Mouse (Mus musculus) lung, adult 2 months (tissue): Measurements from ENCODE around the gene Arhgef28. TPM values are rescaled to one million over a fixed set of nuclear protein-coding genes. Genes with fewer than 3 reads are reported as not detected.

Source experiments
- DNase-seq: peaks from one replicate; pipeline ENCODE4 v3.0.0; 2022
- H3K4me1 ChIP-seq: fragments of 200-500 bp; 2 replicates; pipeline ENCODE4 v1.6.1; 2011; ENCODE audit warnings: low read length; ENCODE audit not compliant: control insufficient read depth, insufficient read depth
- H3K4me3 ChIP-seq: fragments of 200-500 bp; replicated peaks from 2 replicates; pipeline ENCODE3; 2011; ENCODE audit warnings: low read depth, mild to moderate bottlenecking, control low read depth, low read length; ENCODE audit errors: extremely low read depth
- CTCF ChIP-seq: fragments of 200-500 bp; IDR thresholded peaks from 2 replicates; pipeline ENCODE4 v1.5.1; 2011; ENCODE audit warnings: mild to moderate bottlenecking, low read length, control low read depth; ENCODE audit not compliant: insufficient read depth
- POLR2A ChIP-seq: fragments of 200-500 bp; IDR thresholded peaks from 2 replicates; pipeline ENCODE4 v1.6.1; 2011; ENCODE audit warnings: low read depth, mild to moderate bottlenecking, control low read depth, low read length, borderline replicate concordance; ENCODE audit errors: extremely low read depth
- WGBS: fragments of 180-500 bp; shearing (Covaris S2); methylation state at CpG from one replicate; pipeline ENCODE4 v1.1.7; 2018; 5-methylcytosine and 5-hydroxymethylcytosine counted together
- polyA plus RNA-seq: library from polyadenylated mRNA; depleted of rRNA; stranded (reverse); fragments of >200 nt; gene quantifications from 2 replicates; pipeline ENCODE4 v1.2.3, GENCODE M21; 2012

The Arhgef28 gene
- polyA plus RNA-seq, 1 experiment, result 16.0 TPM

DNA sequence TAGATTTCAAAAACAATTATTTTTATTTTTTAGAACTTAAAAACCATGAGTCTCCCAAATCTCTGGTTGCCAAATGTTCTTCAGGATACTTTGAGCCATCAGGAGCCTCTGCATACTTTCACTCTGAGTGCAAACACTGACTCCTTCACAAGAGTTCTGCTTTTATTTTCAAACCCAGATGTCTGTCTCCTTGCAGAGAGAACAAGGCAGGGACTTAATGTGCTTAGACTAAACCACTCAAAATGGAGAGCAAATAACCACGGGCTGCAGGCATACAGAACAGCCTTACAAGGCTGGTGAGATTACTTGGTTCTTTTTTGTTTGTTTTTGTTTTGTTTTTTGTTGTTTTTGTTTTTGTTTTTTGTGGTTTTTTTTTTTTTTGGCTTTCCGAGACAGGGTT is 98.6 kb downstream of the Arhgef28 start:
- peaks cover 1% of the 10 kb centered on the region; the same call in 1 of the 2 replicates for H3K4me1 ChIP-seq
- no peak for DNase-seq
- TF ChIP-seq CTCF, result no peak
- no peak for TF ChIP-seq POLR2A
- whole genome bisulfite sequencing, result 57% methylated on average over 2 of the region's 2 CpGs
- H3K4me3 ChIP-seq, result no peak overlapping the region

DNA sequence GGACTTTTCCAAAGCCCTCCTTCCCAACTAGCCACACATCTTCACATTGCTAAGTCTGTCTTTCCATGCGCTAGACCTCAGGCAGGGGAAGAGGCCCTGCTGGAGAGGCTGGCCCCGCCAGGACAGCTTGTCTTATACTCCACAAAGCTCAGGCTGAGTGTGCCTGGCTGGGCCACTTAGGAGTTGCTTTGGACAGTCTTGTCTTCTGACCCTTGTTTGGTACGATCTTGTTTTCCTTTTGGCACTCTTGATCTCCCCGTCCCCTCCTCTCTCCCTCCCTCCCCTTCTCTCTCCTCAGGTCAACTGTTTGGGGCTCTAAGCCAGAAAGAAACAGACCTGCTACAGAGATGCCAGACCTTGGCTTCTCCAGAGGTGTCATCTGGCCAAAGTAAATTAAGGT is 110.3 kb downstream of the Arhgef28 start:
- TF ChIP-seq POLR2A (no peak), CTCF (no peak)
- no peak overlapping the region for H3K4me3 ChIP-seq
- DNase-seq, result no peak
- 53% methylated on average over 4 of the region's 4 CpGs for WGBS
- H3K4me1 ChIP-seq, result no peaks in the 10 kb centered on the region; the same call in 1 of the 2 replicates

DNA sequence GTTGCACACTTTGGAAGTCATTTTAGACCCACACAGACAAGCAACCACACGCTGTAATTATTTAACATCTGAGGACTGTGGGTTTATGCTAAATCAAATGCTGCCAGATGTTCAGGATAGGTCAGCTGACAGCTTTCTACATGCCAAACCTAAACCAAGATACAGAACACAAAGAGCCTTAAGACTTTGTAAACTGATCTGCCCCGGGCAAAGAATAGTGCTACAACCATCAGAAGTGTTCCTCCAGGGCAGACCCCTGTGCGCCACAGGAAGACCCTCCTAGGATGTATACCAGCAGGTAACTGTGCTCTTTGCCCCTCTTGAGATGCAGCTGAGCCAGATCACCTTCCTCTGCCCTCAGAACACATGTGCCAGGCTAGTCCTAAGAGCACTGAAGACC is 111.9 kb downstream of the Arhgef28 start:
- H3K4me3 ChIP-seq, result no peak overlapping the region
- H3K4me1 ChIP-seq, result no peaks in the 10 kb centered on the region; the same call in 1 of the 2 replicates
- no peak for TF ChIP-seq CTCF
- no peak for TF ChIP-seq POLR2A
- DNase-seq, result no peak
- 66% methylated on average over 3 of the region's 3 CpGs for WGBS

DNA sequence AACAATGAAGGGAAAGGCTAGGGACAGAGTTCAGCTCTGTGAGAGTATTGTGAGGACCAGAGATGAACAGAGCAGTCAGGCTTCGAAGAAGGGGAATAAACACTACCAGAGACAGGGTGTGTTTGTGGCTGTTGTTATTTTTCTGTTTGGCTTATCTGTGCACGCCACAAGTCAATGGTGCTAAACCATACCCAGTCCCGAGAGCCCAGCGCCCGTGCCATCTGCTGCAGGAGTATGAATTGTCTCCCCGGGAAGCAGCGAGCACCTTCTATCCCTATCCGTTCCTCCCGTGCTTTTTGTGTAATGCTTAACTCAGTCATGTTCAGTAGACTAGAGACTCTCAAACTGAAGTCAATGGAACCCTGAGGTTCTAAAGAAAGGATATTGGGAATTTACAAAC is 112.8 kb downstream of the Arhgef28 start:
- Histone ChIP-seq H3K4me3 (no peak overlapping the region), H3K4me1 (no peaks in the 10 kb centered on the region; the same call in 1 of the 2 replicates)
- no peak for DNase-seq
- TF ChIP-seq CTCF, result no peak
- TF ChIP-seq POLR2A, result no peak
- WGBS, result 80% methylated on average over 9 of the region's 9 CpGs

- DNase-seq, result no peak
- H3K4me1 ChIP-seq, result no peaks in the 10 kb centered on the region; the same call in 1 of the 2 replicates
- no peak overlapping the region for H3K4me3 ChIP-seq
- WGBS, result 79% methylated on average over 12 of the region's 12 CpGs
- TF ChIP-seq POLR2A, result no peak
- TF ChIP-seq CTCF, result no peak
Measured at GRCm38 (mm10) chr13:98092354-98093002, 113.8 kb downstream of the Arhgef28 start.

GRCm38 (mm10) chr13:98079640-98080039 is 126.6 kb downstream of the Arhgef28 start:
- no peak for DNase-seq
- WGBS, result 70% methylated on average over 4 of the region's 4 CpGs
- no peak overlapping the region for H3K4me3 ChIP-seq
- TF ChIP-seq CTCF (no peak), POLR2A (no peak)
- H3K4me1 ChIP-seq, result peaks cover 4% of the 10 kb centered on the region

DNA sequence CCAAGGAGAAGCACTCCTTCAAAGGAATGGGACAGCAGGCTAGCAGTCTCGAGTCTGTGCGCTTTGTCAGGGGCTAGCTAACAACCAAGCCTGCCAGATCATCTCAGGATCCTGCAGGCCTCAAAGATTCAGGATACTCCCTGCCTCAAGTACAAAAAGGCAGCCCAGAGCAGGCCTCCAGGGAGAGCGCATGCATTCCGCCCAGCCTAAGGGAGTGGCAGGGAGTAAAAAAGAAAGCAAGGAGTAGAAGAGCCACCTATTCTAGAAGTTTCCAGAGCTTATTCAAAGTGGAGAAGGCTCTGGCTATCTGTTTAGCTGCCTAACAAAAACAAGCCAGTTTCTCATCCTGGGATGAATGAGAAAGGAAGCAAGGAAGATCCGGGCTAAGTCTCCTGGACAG is 128.0 kb downstream of the Arhgef28 start:
- TF ChIP-seq CTCF (no peak), POLR2A (no peak)
- no peak overlapping the region for H3K4me3 ChIP-seq
- no peak for DNase-seq
- H3K4me1 ChIP-seq, result peaks cover 4% of the 10 kb centered on the region
- 66% methylated on average over 5 of the region's 5 CpGs for WGBS

GRCm38 (mm10) chr13:98077216-98077615 is 129.0 kb downstream of the Arhgef28 start:
- DNase-seq, result no peak
- TF ChIP-seq POLR2A (no peak), CTCF (no peak)
- Histone ChIP-seq H3K4me1 (peaks cover 4% of the 10 kb centered on the region), H3K4me3 (no peak overlapping the region)
- WGBS, result 85% methylated on average over 12 of the region's 12 CpGs

DNA sequence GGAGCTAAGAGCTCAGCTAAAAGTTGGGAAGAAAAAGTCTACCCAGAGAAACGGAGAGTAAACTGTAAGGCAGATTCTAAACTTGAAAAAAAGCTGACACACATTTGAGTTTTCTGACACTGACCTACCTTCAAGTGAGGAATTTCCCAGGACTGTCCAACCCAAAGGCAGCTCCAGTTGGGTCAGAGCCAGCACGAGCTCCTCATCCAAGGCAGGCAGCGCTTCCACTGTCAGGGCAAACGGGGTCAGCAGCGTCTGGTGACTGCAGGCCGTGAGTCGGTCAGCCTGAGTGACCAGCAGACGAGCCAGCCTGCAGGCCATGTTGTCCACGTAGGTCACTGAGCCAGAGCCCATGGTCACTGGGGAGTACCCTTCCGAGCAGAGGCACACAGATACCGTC is 131.4 kb downstream of the Arhgef28 start:
- H3K4me1 ChIP-seq, result peaks cover 4% of the 10 kb centered on the region
- 76% methylated on average over 11 of the region's 11 CpGs for WGBS
- no peak overlapping the region for H3K4me3 ChIP-seq
- TF ChIP-seq POLR2A (no peak), CTCF (no peak)
- DNase-seq, result no peak

DNA sequence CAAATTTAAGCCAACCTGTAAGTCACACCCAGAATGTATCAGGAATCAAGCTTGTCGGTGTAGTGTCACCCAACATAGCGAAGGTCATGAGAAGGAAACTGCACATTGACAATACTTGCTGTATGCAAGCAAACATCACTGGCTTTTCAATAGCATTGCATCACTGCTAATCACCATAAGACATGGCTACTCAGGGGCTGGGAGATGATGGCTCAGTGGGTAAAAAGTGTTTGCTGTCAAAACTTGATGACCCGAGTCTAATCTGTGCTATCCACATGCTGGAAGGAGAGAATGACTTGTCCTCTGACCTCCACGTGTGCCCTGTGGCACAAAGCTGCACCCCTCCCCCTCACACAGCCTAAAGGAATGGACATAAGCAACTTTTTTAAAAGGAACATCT is 133.0 kb downstream of the Arhgef28 start:
- Histone ChIP-seq H3K4me1 (no peaks in the 10 kb centered on the region), H3K4me3 (no peak overlapping the region)
- 76% methylated on average over 4 of the region's 4 CpGs for WGBS
- DNase-seq, result no peak
- TF ChIP-seq POLR2A, result no peak
- no peak for TF ChIP-seq CTCF

DNA sequence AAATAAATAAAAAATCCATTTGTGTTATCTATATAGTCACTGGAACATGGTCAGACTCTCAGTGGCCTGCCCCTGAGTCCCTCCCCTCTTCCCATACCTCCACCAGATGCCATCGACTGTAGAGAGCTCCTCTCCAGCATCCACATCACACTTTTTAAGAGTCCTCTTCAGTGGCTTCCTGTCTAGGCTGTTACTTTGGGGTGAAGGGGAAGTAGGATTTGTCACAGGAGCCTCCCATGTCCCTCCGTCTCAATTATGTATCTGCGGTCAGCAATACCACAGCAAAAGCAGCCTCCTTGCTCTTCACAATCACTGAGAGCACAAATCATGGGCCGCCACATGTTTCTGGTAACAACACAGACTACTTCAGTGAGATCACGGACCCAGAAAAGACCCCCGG is 135.8 kb downstream of the Arhgef28 start:
- 83% methylated on average over 6 of the region's 6 CpGs for WGBS
- no peak for DNase-seq

DNA sequence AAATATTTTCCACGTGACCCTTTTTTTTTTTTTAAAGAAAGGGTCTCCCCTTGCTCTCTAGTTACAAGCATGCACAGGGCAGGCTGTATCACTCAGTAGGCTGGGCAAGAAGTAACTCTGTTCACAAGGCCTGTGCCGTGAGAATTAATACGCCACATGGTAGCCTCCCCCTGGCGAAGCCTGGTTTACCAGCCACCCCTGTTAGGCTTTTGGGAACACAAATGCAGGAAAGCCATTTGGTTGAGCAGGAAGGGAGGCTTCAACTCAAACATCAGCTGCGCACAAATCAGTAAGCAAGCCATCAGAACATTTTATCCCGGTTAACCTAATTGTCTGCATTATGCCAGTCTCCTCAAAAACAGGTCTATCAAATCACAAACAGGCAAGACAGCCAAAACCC is 136.6 kb downstream of the Arhgef28 start:
- WGBS, result 89% methylated on average over 6 of the region's 6 CpGs
- no peak for TF ChIP-seq CTCF
- TF ChIP-seq POLR2A, result no peak
- no peak for DNase-seq
- H3K4me3 ChIP-seq, result no peak overlapping the region
- H3K4me1 ChIP-seq, result no peaks in the 10 kb centered on the region

More for the DNA sequence above, 135.8 kb downstream of the Arhgef28 start:
- TF ChIP-seq POLR2A (no peak), CTCF (no peak)
- Histone ChIP-seq H3K4me3 (no peak overlapping the region), H3K4me1 (no peaks in the 10 kb centered on the region)
